Mouse (Mus musculus) bone marrow macrophage, adult 2 months (primary cell): Measurements from ENCODE around the gene Gfm1.

ENCODE experiments used
- CTCF ChIP-seq: IDR thresholded peaks from 2 replicates; pipeline ENCODE4 v1.5.1; 2012; ENCODE audit warnings: low read depth, mild to moderate bottlenecking, low read length, moderate library complexity
- POLR2A ChIP-seq: IDR thresholded peaks from 2 replicates; pipeline ENCODE4 v1.6.1; 2012; ENCODE audit warnings: mild to moderate bottlenecking, low read depth, low read length, borderline replicate concordance

- no peak for TF ChIP-seq POLR2A
- TF ChIP-seq CTCF = no peak
Observed at GRCm38 (mm10) chr3:67515274-67515801, 85.4 kb downstream of the Gfm1 start, which contains the start of gene Rarres1.
